In the genomic region with DNA sequence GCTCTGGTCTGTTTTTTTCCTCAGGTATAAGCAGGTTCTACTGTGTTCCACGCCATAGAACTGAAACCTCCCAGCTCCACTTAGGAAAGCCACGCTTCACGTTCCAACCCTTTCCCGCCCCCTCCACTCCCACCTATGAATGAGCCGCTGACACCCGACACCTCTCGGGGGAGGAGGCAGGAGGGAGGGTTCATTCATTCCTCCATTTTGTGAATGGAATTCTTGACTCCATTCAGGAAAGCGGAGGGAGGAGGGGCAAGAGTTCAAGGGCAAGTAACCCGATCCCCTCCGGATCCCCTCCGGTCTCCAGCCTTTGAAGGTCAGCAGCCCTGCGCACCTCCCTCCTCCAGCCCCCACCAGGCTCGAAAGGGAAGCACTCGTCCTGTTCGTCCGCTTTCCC, we compare ENCODE assay signal across 8 mouse cellular contexts. TPM values are rescaled to one million over a fixed set of nuclear protein-coding genes. Genes with fewer than 3 reads are reported as not detected.
A peak's percentile ranks its signal among the peaks of the same experiment; 100 is the strongest.
DNase-seq lines count a peak whose midpoint lies in the region; ATAC-seq and TF ChIP-seq lines count a peak whose summit lies in the region.

No protein-coding gene starts in this region.

- peak overlapping the region; percentile 22; the same call in 1 of the 2 replicates for H3K9ac ChIP-seq in forebrain, postnatal 0 days
- H3K9ac ChIP-seq in liver, embryonic 13.5 days, result peak overlapping the region; percentile 4; the same call in 1 of the 2 replicates
- H3K9ac ChIP-seq in neural tube, embryonic 13.5 days, result peak overlapping the region; percentile 38

- no peak overlapping the region for H3K27ac ChIP-seq in forebrain, postnatal 0 days (ENCODE audit: low read depth, low read length)
- H3K27ac ChIP-seq in liver, embryonic 13.5 days, result no peak overlapping the region
- H3K27ac ChIP-seq in neural tube, embryonic 13.5 days (replicated peaks), result no peak overlapping the region

- ATAC-seq in forebrain, postnatal 0 days, result peak; percentile 82
- ATAC-seq in liver, embryonic 13.5 days (ENCODE audit: low read depth), result 0 out of 2 replicates have a peak, but pooled peaks have one; percentile 50
- peak; percentile 65; the same call in 1 of the 2 replicates for ATAC-seq in neural tube, embryonic 13.5 days (ENCODE audit: low read depth)

- H3K4me3 ChIP-seq in forebrain, postnatal 0 days (ENCODE audit: low read depth, low read length), result peak overlapping the region; percentile 24; the same call in 1 of the 2 replicates
- peak overlapping the region; percentile 33; the same call in 1 of the 2 replicates for H3K4me3 ChIP-seq in liver, embryonic 13.5 days (replicated peaks)
- 0 out of 2 replicates have a peak overlapping the region, but pooled peaks have one; percentile 15 for H3K4me3 ChIP-seq in neural tube, embryonic 13.5 days

- peak overlapping the region; percentile 49 for H3K4me2 ChIP-seq in forebrain, postnatal 0 days (ENCODE audit: low read depth)
- peak overlapping the region; percentile 46 for H3K4me2 ChIP-seq in liver, embryonic 13.5 days
- peak overlapping the region; percentile 46 for H3K4me2 ChIP-seq in neural tube, embryonic 13.5 days

- H3K4me1 ChIP-seq in forebrain, postnatal 0 days (ENCODE audit: insufficient read depth), result no peaks in the 10 kb centered on the region
- H3K4me1 ChIP-seq in liver, embryonic 13.5 days (replicated peaks), result no peaks in the 10 kb centered on the region
- peaks cover 14% of the 10 kb centered on the region for H3K4me1 ChIP-seq in neural tube, embryonic 13.5 days (replicated peaks)

- H3K36me3 ChIP-seq in forebrain, postnatal 0 days (ENCODE audit: insufficient read depth), result peaks cover 21% of the 10 kb centered on the region
- H3K36me3 ChIP-seq in liver, embryonic 13.5 days, result peaks cover 21% of the 10 kb centered on the region
- peaks cover 22% of the 10 kb centered on the region for H3K36me3 ChIP-seq in neural tube, embryonic 13.5 days

- H3K27me3 ChIP-seq in forebrain, postnatal 0 days (ENCODE audit: insufficient read depth, low read length), result no peaks in the 10 kb centered on the region; the same call in 1 of the 2 replicates
- H3K27me3 ChIP-seq in liver, embryonic 13.5 days, result peaks cover 54% of the 10 kb centered on the region
- peaks cover 68% of the 10 kb centered on the region for H3K27me3 ChIP-seq in neural tube, embryonic 13.5 days

- no peak for TF ChIP-seq CTCF in forebrain, postnatal 0 days (IDR thresholded peaks at IDR 0.05; ENCODE audit: low read depth)

- no peaks in the 10 kb centered on the region for H3K9me3 ChIP-seq in forebrain, postnatal 0 days (ENCODE audit: low read length)
- no peaks in the 10 kb centered on the region for H3K9me3 ChIP-seq in liver, embryonic 13.5 days (replicated peaks)
- H3K9me3 ChIP-seq in neural tube, embryonic 13.5 days, result no peaks in the 10 kb centered on the region

- DNase-seq in 3134 (ENCODE audit: extremely low read depth, insufficient read length, low spot score), result peak; percentile 72
- DNase-seq in adrenal gland, adult 8-10 months, result peak; percentile 50
- DNase-seq in forebrain, postnatal 0 days, result peak; percentile 52
- DNase-seq in hindlimb bud, embryonic 11.5 days (ENCODE audit: extremely low spot score, low read depth, low spot score), result peak; percentile 94
- no peak for DNase-seq in liver, embryonic 13.5 days
- DNase-seq in layer of hippocampus, postnatal 14 days (ENCODE audit: low spot score in 2 of 2), result no peak
- DNase-seq in spleen, postnatal 36 days (ENCODE audit: low spot score in 2 of 2), result no peak

- WGBS in forebrain, postnatal 0 days, result 3% methylated on average over 16 of the region's 16 CpGs
- WGBS in liver, embryonic 13.5 days (ENCODE audit: insufficient replicate concordance), result 3% methylated on average over 16 of the region's 16 CpGs
- WGBS in neural tube, embryonic 13.5 days, result under 1% methylated on average over 16 of the region's 16 CpGs

RNA-seq across cellular contexts. Expression of a gene that starts 12.7 kb away (rescaled TPM):
- total RNA-seq in adrenal gland, adult 8-10 months (2022), result 1 to 10 TPM in 3 of 4 experiments, under 1 TPM in 1; 0.80 to 1.9 (median 1.4) TPM
- 24.2 and 25.1 TPM in 2 replicates for total RNA-seq in forebrain, postnatal 0 days (2014; rRNA removed)
- 15.9 and 16.8 TPM in 2 replicates for polyA plus RNA-seq in forebrain, postnatal 0 days (2015; fragmentation: Nextera tagmentation; extraction: Ambion mirVana)
- 0.40 and 0.50 TPM in 2 replicates for polyA plus RNA-seq in liver, embryonic 13.5 days (2015; fragmentation: Nextera tagmentation; extraction: Ambion mirVana)
- polyA plus RNA-seq in neural tube, embryonic 13.5 days (2015; fragmentation: Nextera tagmentation; extraction: Ambion mirVana), result 14.5 and 16.0 TPM in 2 replicates
- 10 to 100 TPM; 19.3 to 22.1 TPM for total RNA-seq in layer of hippocampus, postnatal 14 days (2021)

RNA-seq across cellular contexts. Expression of a gene that starts 39.7 kb away (rescaled TPM):
- total RNA-seq in adrenal gland, adult 8-10 months (2022), result 10 to 100 TPM; 25.0 to 30.3 (median 28.0) TPM
- total RNA-seq in forebrain, postnatal 0 days (2014; rRNA removed), result 26.5 and 33.3 TPM in 2 replicates
- polyA plus RNA-seq in forebrain, postnatal 0 days (2015; fragmentation: Nextera tagmentation; extraction: Ambion mirVana), result 18.8 and 25.0 TPM in 2 replicates
- 19.0 and 20.5 TPM in 2 replicates for polyA plus RNA-seq in liver, embryonic 13.5 days (2015; fragmentation: Nextera tagmentation; extraction: Ambion mirVana)
- 28.5 and 35.7 TPM in 2 replicates for polyA plus RNA-seq in neural tube, embryonic 13.5 days (2015; fragmentation: Nextera tagmentation; extraction: Ambion mirVana)
- 10 to 100 TPM; 32.4 to 34.2 TPM for total RNA-seq in layer of hippocampus, postnatal 14 days (2021)

Comparison
In these comparisons a context has a peak if more than half of its experiments do, and no peak if none do; other contexts are left out.
1. DNase-seq: peak in 3134 (single experiment), adrenal gland, adult 8-10 months (single experiment), forebrain, postnatal 0 days (single experiment) and hindlimb bud, embryonic 11.5 days (single experiment); none in liver, embryonic 13.5 days (single experiment), layer of hippocampus, postnatal 14 days (0 of 2) and spleen, postnatal 36 days (0 of 2).
2. Peak in every context shown above with its lines, with median percentiles within 50 percentile points of each other: ATAC-seq, H3K4me2 ChIP-seq, H3K4me3 ChIP-seq and H3K9ac ChIP-seq.